Mouse (Mus musculus) cortical plate, adult 2 months (tissue): ENCODE measurements around the gene Tnni1. TPM values are rescaled to one million over a fixed set of nuclear protein-coding genes. Genes with fewer than 3 reads are reported as not detected.
A peak's percentile ranks its signal among the peaks of the same experiment; 100 is the strongest.

ENCODE experiments used
- H3K27ac ChIP-seq: fragments of 200-500 bp; 2 replicates; pipeline ENCODE4 v1.5.1; 2012; ENCODE audit warnings: low read length, control low read depth, inconsistent platforms; ENCODE audit not compliant: insufficient read depth
- H3K4me1 ChIP-seq: fragments of 200-500 bp; 2 replicates; pipeline ENCODE4 v1.6.1; 2011; ENCODE audit warnings: low read length; ENCODE audit not compliant: control insufficient read depth, insufficient read depth
- H3K4me3 ChIP-seq: fragments of 200-500 bp; 2 replicates; pipeline ENCODE4 v1.5.1; 2011; ENCODE audit warnings: mild to moderate bottlenecking, low read length, control low read depth; ENCODE audit not compliant: insufficient read depth
- CTCF ChIP-seq: fragments of 200-500 bp; IDR thresholded peaks from 2 replicates; pipeline ENCODE4 v1.5.1; 2011; ENCODE audit warnings: mild to moderate bottlenecking, control low read depth, low read length; ENCODE audit not compliant: insufficient read depth; ENCODE audit errors: extremely low read depth
- POLR2A ChIP-seq: fragments of 200-500 bp; IDR thresholded peaks from 2 replicates; pipeline ENCODE4 v1.6.1; 2011; ENCODE audit warnings: mild to moderate bottlenecking, low read length, control low read depth; ENCODE audit not compliant: insufficient read depth; ENCODE audit errors: extremely low read depth
- polyA plus RNA-seq: library from polyadenylated mRNA; depleted of rRNA; stranded (reverse); fragments of >200 nt; gene quantifications from 2 replicates; pipeline ENCODE4 v1.2.3, GENCODE M21; 2012

The Tnni1 gene
- polyA plus RNA-seq, 1 experiment, result 18.8 TPM

DNA sequence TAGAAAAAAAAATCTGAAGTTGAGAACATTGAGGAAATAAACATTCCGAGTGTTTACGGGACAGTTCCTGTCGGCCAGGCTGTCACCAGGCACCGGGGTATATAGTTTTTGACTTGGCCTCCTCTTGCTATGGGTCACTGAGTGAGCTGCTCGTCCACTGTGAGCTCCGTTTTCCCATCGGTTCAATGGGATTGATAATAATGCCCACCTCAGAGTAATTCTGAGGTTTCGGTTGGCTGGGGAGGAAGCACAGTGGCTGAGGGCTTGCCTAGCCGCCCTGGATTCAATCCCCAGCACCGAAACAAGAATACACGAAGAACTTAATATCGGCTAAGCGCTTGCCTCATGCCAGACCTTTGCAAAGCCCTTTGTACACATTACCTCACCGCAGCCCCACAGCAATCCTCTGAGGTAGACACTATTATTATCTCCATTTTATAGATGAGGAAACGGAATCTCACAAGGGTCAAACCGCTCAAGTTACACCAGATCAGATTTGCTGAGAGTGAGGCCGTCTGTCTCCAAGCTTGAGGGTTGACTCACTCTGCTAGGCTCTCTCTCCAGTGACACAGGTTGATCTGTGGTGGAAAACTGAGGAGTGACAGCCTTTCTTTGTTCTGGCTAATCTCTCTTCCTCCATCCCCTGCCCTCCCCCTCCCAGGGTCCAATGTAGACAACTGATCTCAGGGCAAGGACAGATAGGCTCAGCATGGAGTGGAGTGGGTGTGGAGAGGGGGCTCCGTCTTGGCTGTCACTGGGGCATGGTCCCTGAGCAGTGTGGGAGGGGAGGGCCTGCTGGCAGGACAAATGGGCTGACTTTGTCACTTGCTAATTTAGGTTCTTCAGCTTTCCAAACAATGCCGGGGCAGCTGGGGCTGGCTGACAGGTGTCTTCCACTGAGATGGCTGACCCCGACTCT, 15.2 kb downstream of the Tnni1 start:
- Histone ChIP-seq H3K4me1 (peaks cover 6% of the 10 kb centered on the region; the same call in 1 of the 2 replicates), H3K27ac (no peak overlapping the region), H3K4me3 (no peak overlapping the region)
- no peak for TF ChIP-seq POLR2A
- no peak for TF ChIP-seq CTCF

- Histone ChIP-seq H3K4me1 (peaks cover 4% of the 10 kb centered on the region; the same call in 1 of the 2 replicates), H3K4me3 (no peak overlapping the region), H3K27ac (no peak overlapping the region)
- TF ChIP-seq CTCF, result no peak
- TF ChIP-seq POLR2A, result no peak
Measured at GRCm38 (mm10) chr1:135798492-135798891, 19.3 kb downstream of the Tnni1 start.

GRCm38 (mm10) chr1:135799109-135799627, 19.9 kb downstream of the Tnni1 start:
- Histone ChIP-seq H3K4me1 (0 out of 2 replicates have a peak, but pooled peaks cover under 1% of the 10 kb centered on the region), H3K27ac (no peak overlapping the region), H3K4me3 (no peak overlapping the region)
- TF ChIP-seq CTCF (no peak), POLR2A (no peak)

DNA sequence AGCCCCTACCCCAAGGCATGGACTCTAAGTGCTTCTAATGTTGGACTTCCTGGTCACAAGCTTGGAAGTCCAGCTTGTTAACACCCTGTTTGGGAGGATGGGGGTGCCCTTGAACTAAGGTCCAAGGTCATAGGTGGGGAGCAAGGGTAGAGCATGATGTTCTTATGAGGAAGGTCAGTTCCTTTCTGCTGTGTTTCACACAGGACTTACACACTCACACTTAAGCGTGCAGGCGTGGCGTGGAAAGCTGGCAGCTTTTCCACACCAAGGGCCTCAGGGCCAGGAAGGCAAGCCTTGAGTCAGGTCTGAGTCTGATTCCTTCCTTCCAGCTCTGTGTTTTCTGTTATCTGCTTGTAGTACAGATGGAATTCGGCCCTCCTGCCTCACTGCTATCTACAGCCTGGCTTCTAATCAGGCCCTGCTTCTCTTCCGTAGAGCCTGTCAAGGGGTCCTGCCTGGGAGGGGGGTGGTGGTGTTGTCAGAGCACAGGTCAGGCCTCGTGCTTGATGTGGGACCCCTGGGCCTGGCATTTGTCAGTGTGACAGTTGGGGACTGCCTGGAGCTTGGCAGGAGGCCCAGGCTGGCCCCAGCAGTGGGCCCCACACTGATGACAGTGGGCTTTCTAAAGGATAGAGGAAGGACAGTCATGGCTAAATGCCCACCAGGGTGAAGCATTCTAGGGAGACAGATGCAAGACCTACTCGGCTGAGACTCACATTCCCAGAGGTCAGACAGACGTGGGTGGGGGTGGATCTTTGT, 21.1 kb downstream of the Tnni1 start:
- no peak overlapping the region for H3K27ac ChIP-seq
- TF ChIP-seq CTCF (no peak), POLR2A (no peak)
- H3K4me3 ChIP-seq, result no peak overlapping the region
- no peaks in the 10 kb centered on the region for H3K4me1 ChIP-seq

- Histone ChIP-seq H3K4me3 (no peak overlapping the region), H3K4me1 (no peaks in the 10 kb centered on the region), H3K27ac (no peak overlapping the region)
- TF ChIP-seq POLR2A, result no peak
- TF ChIP-seq CTCF, result no peak
Measured at GRCm38 (mm10) chr1:135807546-135807945, 28.3 kb downstream of the Tnni1 start.

DNA sequence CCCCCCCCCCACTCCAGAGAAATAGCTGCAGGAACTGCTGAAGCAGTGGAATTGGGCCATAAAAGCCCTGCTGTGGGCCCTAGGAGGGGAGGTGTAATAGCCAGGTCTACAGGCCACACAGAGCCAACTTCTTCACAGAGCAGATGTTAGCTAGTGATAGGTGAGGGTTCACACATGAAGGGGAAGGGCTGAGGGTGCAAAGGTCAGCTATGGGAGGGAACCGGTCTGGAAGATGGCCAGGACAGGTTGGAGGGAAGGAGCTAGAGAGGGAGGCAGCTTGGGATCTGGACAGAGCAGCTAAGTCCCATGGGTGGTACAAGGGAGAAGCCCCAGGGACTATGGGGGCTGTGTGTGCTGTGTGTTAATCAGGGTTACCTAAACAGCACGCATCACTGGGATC, 30.9 kb downstream of the Tnni1 start:
- Histone ChIP-seq H3K4me3 (no peak overlapping the region), H3K4me1 (no peaks in the 10 kb centered on the region), H3K27ac (no peak overlapping the region)
- TF ChIP-seq POLR2A (no peak), CTCF (no peak)

- Histone ChIP-seq H3K4me1 (no peaks in the 10 kb centered on the region), H3K27ac (no peak overlapping the region), H3K4me3 (no peak overlapping the region)
- TF ChIP-seq CTCF (peak; percentile 89), POLR2A (no peak)
Measured at GRCm38 (mm10) chr1:135811016-135811646, 31.9 kb downstream of the Tnni1 start.

DNA sequence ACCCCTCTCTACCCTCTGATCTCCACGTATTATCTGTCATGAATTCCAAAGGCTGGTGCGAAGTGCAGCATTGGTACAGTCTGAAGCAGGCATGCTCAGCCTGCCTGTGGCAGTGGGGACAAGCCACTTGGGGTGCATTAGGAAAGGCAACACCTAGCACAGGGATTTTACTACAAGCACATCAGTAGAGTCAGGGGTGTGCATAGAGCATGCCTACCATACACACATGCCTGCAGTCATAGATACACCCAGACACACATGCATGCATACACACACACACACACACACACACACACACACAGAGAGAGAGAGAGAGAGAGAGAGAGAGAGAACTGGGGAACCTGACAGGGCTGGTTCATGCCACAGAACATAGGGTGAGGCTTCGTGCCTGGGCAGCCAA, 33.0 kb downstream of the Tnni1 start:
- no peaks in the 10 kb centered on the region for H3K4me1 ChIP-seq
- H3K27ac ChIP-seq, result no peak overlapping the region
- no peak overlapping the region for H3K4me3 ChIP-seq
- TF ChIP-seq POLR2A (no peak), CTCF (no peak)

DNA sequence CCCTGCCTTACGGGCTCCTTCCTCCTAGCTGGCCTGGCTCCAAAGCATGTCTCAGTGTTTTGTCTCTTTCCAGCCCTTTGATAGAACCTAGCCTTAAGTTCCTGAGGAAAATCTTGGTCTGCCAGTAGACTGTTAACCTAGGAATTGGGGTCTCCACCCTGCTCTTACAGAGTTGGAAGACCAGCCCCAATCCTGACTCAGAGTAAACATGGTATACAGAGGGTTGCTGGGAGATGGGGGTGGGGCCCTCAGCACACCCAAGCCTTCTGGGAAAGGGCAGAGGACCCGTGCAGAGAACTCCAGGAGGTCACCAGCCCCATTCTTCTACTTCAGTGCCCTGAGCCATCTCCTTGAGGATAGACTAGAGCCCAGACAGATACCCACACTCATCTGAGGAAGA, 33.4 kb downstream of the Tnni1 start:
- H3K4me3 ChIP-seq, result no peak overlapping the region
- no peak for TF ChIP-seq POLR2A
- no peaks in the 10 kb centered on the region for H3K4me1 ChIP-seq
- H3K27ac ChIP-seq, result no peak overlapping the region
